Comparison of ENCODE assay signal across 21 mouse cellular contexts in the genomic region with DNA sequence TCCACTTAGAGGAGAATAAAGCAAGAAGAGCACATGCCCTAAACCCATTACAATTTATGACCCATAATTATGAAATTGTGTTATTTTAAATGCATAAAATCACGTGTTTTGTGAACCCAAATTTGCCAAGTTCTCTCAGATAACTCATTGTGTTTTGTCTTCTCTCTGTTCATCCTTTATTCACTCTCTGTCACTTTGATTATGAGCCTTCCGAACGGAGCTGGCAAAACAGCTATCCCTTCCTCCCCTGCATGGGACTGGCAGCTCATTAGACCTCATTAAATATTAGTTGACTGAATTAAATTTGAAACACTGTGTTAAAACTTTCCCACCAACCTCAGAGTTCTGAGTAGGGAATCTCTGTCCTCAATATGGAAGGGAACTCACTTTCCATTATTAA.
DNase-seq lines count a peak whose midpoint lies in the region; ATAC-seq lines count a peak whose summit lies in the region.
"Had no signal": no experiment of that assay in that cellular context is flagged by ENCODE, and none has a peak within 500 bp of the region (broad histone marks: within the 10 kb centered on the region; RNA-seq: fewer than 3 reads in every experiment).

No protein-coding gene starts in this region.

- no peaks in the 10 kb centered on the region for H3K9me3 ChIP-seq in embryonic facial prominence, embryonic 14.5 days (ENCODE audit: control insufficient read depth, low read length)
- no peaks in the 10 kb centered on the region for H3K9me3 ChIP-seq in embryonic facial prominence, embryonic 10.5 days
- no peaks in the 10 kb centered on the region for H3K9me3 ChIP-seq in intestine, embryonic 16.5 days (ENCODE audit: control insufficient read depth, low read length)
- no peaks in the 10 kb centered on the region for H3K9me3 ChIP-seq in intestine, embryonic 15.5 days
- no peaks in the 10 kb centered on the region for H3K9me3 ChIP-seq in forebrain, embryonic 15.5 days
- H3K9me3 ChIP-seq: embryonic facial prominence, embryonic 13.5 days; forebrain, embryonic 13.5 days had no signal

- DNase-seq in embryonic facial prominence, embryonic 14.5 days (ENCODE audit: low spot score) = peak; percentile 17
- no peak for DNase-seq in embryonic facial prominence, embryonic 10.5 days (ENCODE audit: low spot score)
- peak; percentile 90 for DNase-seq in retina, postnatal 1 day
- DNase-seq: adrenal gland, adult 2 months; adrenal gland, postnatal 10 days; adrenal gland, postnatal 25 days; B cell, adult 2 months; cerebellum, adult 11-12 months; cerebellum, adult 2 months; cerebellum, adult 9-10 months; cerebellum, postnatal 10 days; cerebellum, postnatal 25 days had no signal

- no peaks in the 10 kb centered on the region for H3K36me3 ChIP-seq in embryonic facial prominence, embryonic 14.5 days (ENCODE audit: control insufficient read depth, insufficient read depth, low read length)
- no peaks in the 10 kb centered on the region for H3K36me3 ChIP-seq in embryonic facial prominence, embryonic 10.5 days (replicated peaks)
- H3K36me3 ChIP-seq in intestine, embryonic 16.5 days (ENCODE audit: control insufficient read depth, insufficient read depth, low read length) = no peaks in the 10 kb centered on the region
- H3K36me3 ChIP-seq in intestine, embryonic 15.5 days = no peaks in the 10 kb centered on the region
- no peaks in the 10 kb centered on the region for H3K36me3 ChIP-seq in forebrain, embryonic 15.5 days
- H3K36me3 ChIP-seq: embryonic facial prominence, embryonic 13.5 days; G1E had no signal

- H3K4me2 ChIP-seq in embryonic facial prominence, embryonic 14.5 days (ENCODE audit: low read depth, low read length) = no peak overlapping the region
- no peak overlapping the region for H3K4me2 ChIP-seq in intestine, embryonic 16.5 days (ENCODE audit: low read depth, low read length)
- H3K4me2 ChIP-seq in intestine, embryonic 15.5 days (replicated peaks) = no peak overlapping the region
- no peak overlapping the region for H3K4me2 ChIP-seq in forebrain, embryonic 15.5 days (replicated peaks)
- H3K4me2 ChIP-seq: embryonic facial prominence, embryonic 13.5 days; forebrain, embryonic 13.5 days had no signal

- H3K4me1 ChIP-seq in embryonic facial prominence, embryonic 14.5 days (ENCODE audit: control insufficient read depth, insufficient read depth, low read length) = no peaks in the 10 kb centered on the region
- no peaks in the 10 kb centered on the region for H3K4me1 ChIP-seq in embryonic facial prominence, embryonic 10.5 days
- no peaks in the 10 kb centered on the region for H3K4me1 ChIP-seq in intestine, embryonic 16.5 days (ENCODE audit: control insufficient read depth, insufficient read depth, low read length)
- no peaks in the 10 kb centered on the region for H3K4me1 ChIP-seq in intestine, embryonic 15.5 days (replicated peaks)
- H3K4me1 ChIP-seq in forebrain, embryonic 15.5 days = no peaks in the 10 kb centered on the region
- H3K4me1 ChIP-seq: embryonic facial prominence, embryonic 13.5 days; forebrain, embryonic 13.5 days had no signal

- 73% methylated on average over 3 of the region's 3 CpGs for WGBS in embryonic facial prominence, embryonic 14.5 days
- WGBS in embryonic facial prominence, embryonic 10.5 days = 76% methylated on average over 3 of the region's 3 CpGs
- WGBS in intestine, embryonic 16.5 days = 61% methylated on average over 3 of the region's 3 CpGs
- WGBS in intestine, embryonic 15.5 days = 59% methylated on average over 3 of the region's 3 CpGs
- 50% methylated on average over 3 of the region's 3 CpGs for WGBS in forebrain, embryonic 15.5 days

- no peak overlapping the region for H3K9ac ChIP-seq in embryonic facial prominence, embryonic 14.5 days (ENCODE audit: low read depth, low read length)
- H3K9ac ChIP-seq in intestine, embryonic 16.5 days (ENCODE audit: low read depth, low read length) = no peak overlapping the region
- H3K9ac ChIP-seq in intestine, embryonic 15.5 days = no peak overlapping the region
- no peak overlapping the region for H3K9ac ChIP-seq in forebrain, embryonic 15.5 days (replicated peaks)
- H3K9ac ChIP-seq: embryonic facial prominence, embryonic 13.5 days; forebrain, embryonic 13.5 days had no signal

- H3K4me3 ChIP-seq in embryonic facial prominence, embryonic 14.5 days (ENCODE audit: low read depth, low read length) = no peak overlapping the region
- H3K4me3 ChIP-seq in embryonic facial prominence, embryonic 10.5 days = no peak overlapping the region
- H3K4me3 ChIP-seq in intestine, embryonic 16.5 days (ENCODE audit: low read length) = no peak overlapping the region
- no peak overlapping the region for H3K4me3 ChIP-seq in intestine, embryonic 15.5 days (replicated peaks)
- no peak overlapping the region for H3K4me3 ChIP-seq in forebrain, embryonic 15.5 days
- H3K4me3 ChIP-seq: embryonic facial prominence, embryonic 13.5 days; forebrain, embryonic 13.5 days had no signal

- H3K27me3 ChIP-seq in embryonic facial prominence, embryonic 14.5 days (replicated peaks; ENCODE audit: control insufficient read depth, insufficient read depth, low read length) = no peaks in the 10 kb centered on the region
- H3K27me3 ChIP-seq in embryonic facial prominence, embryonic 10.5 days (replicated peaks; ENCODE audit: low read depth, poor library complexity, severe bottlenecking) = no peaks in the 10 kb centered on the region
- no peaks in the 10 kb centered on the region for H3K27me3 ChIP-seq in intestine, embryonic 16.5 days (replicated peaks; ENCODE audit: control insufficient read depth, insufficient read depth, low read length)
- no peaks in the 10 kb centered on the region for H3K27me3 ChIP-seq in intestine, embryonic 15.5 days (replicated peaks)
- H3K27me3 ChIP-seq in forebrain, embryonic 15.5 days = no peaks in the 10 kb centered on the region
- H3K27me3 ChIP-seq: CH12.LX; embryonic facial prominence, embryonic 13.5 days; forebrain, embryonic 13.5 days had no signal

- H3K27ac ChIP-seq in embryonic facial prominence, embryonic 14.5 days (replicated peaks; ENCODE audit: low read depth, low read length) = no peak overlapping the region
- no peak overlapping the region for H3K27ac ChIP-seq in embryonic facial prominence, embryonic 10.5 days (replicated peaks)
- H3K27ac ChIP-seq in intestine, embryonic 16.5 days (ENCODE audit: low read length) = no peak overlapping the region
- H3K27ac ChIP-seq in intestine, embryonic 15.5 days = no peak overlapping the region
- H3K27ac ChIP-seq in forebrain, embryonic 15.5 days (replicated peaks) = no peak overlapping the region
- H3K27ac ChIP-seq: embryonic facial prominence, embryonic 13.5 days; forebrain, embryonic 13.5 days had no signal

- ATAC-seq in embryonic facial prominence, embryonic 14.5 days (ENCODE audit: low read depth) = no peak
- peak; percentile 52; the same call in 1 of the 2 replicates for ATAC-seq in intestine, embryonic 16.5 days
- ATAC-seq in intestine, embryonic 15.5 days = no peak
- no peak for ATAC-seq in forebrain, embryonic 15.5 days (replicated peaks)
- ATAC-seq: CD4-positive, CD25-positive, alpha-beta regulatory T cell, adult 4 months; forebrain, embryonic 13.5 days; forebrain, embryonic 16.5 days had no signal
